Mouse (Mus musculus): Measurements from ENCODE around the gene Dedd2. TPM values are rescaled to one million over a fixed set of nuclear protein-coding genes. Genes with fewer than 3 reads are reported as not detected.
A peak's percentile ranks its signal among the peaks of the same experiment; 100 is the strongest.

The Dedd2 gene
- polyA plus RNA-seq, 1 experiment from 2014 or later = 11.5 TPM

- no peaks in the 10 kb centered on the region for H3K36me3 ChIP-seq
- peaks cover 54% of the 10 kb centered on the region for H3K27me3 ChIP-seq (ENCODE audit: low read depth, poor library complexity, severe bottlenecking)
- H3K4me1 ChIP-seq = peaks cover 60% of the 10 kb centered on the region
- DNase-seq (ENCODE audit: low spot score) = peak; percentile 64
- H3K27ac ChIP-seq = peak overlapping the region; percentile 90
- WGBS = 2% methylated on average over 17 of the region's 18 CpGs
- peak overlapping the region; percentile 43 for H3K4me3 ChIP-seq
- no peaks in the 10 kb centered on the region for H3K9me3 ChIP-seq (replicated peaks)
Observed at GRCm38 (mm10) chr7:25150151-25150663, 70.2 kb downstream of the Dedd2 start.

Small RNA genes within 50 kb of the gene (microRNA-seq; reads per million reads assigned to microRNA genes)
- not detected for gene Mir7048

Other genes starting within 250 kb of the Dedd2 start
- 57.5 and 57.8 TPM in 2 replicates for gene Rabac1, start 247.9 kb downstream of the Dedd2 start, polyA plus RNA-seq (2016; fragmentation: Nextera tagmentation; extraction: Ambion mirVana)
- gene Atp1a3, start 214.7 kb downstream of the Dedd2 start, polyA plus RNA-seq (2016; fragmentation: Nextera tagmentation; extraction: Ambion mirVana) = 0.05 and 0.15 TPM in 2 replicates
- 5.4 and 8.7 TPM in 2 replicates for gene Grik5, start 148.3 kb downstream of the Dedd2 start, polyA plus RNA-seq (2016; fragmentation: Nextera tagmentation; extraction: Ambion mirVana)
- 44.1 and 48.3 TPM in 2 replicates for gene Zfp574, start 148.0 kb downstream of the Dedd2 start, polyA plus RNA-seq (2016; fragmentation: Nextera tagmentation; extraction: Ambion mirVana)
- gene Pou2f2, start 40.9 kb downstream of the Dedd2 start, polyA plus RNA-seq (2016; fragmentation: Nextera tagmentation; extraction: Ambion mirVana) = 3.3 and 4.1 TPM in 2 replicates
- gene Zfp526, start 810 bp upstream of the Dedd2 start, polyA plus RNA-seq (2016; fragmentation: Nextera tagmentation; extraction: Ambion mirVana) = 3.1 and 3.3 TPM in 2 replicates
- gene Gsk3a, start 17.2 kb upstream of the Dedd2 start, polyA plus RNA-seq (2016; fragmentation: Nextera tagmentation; extraction: Ambion mirVana) = 11.7 and 12.0 TPM in 2 replicates
- 14.2 and 16.6 TPM in 2 replicates for gene Erf, start 30.1 kb upstream of the Dedd2 start, polyA plus RNA-seq (2016; fragmentation: Nextera tagmentation; extraction: Ambion mirVana)
- 21.4 and 25.2 TPM in 2 replicates for gene Cic, start 47.1 kb upstream of the Dedd2 start, polyA plus RNA-seq (2016; fragmentation: Nextera tagmentation; extraction: Ambion mirVana)
- 224 and 248 TPM in 2 replicates for gene Pafah1b3, start 77.4 kb upstream of the Dedd2 start, polyA plus RNA-seq (2016; fragmentation: Nextera tagmentation; extraction: Ambion mirVana)
- gene Prr19, start 80.8 kb upstream of the Dedd2 start, polyA plus RNA-seq (2016; fragmentation: Nextera tagmentation; extraction: Ambion mirVana) = 1.1 and 1.3 TPM in 2 replicates
- gene Tmem145, start 85.5 kb upstream of the Dedd2 start, polyA plus RNA-seq (2016; fragmentation: Nextera tagmentation; extraction: Ambion mirVana) = 0.14 and 0.38 TPM in 2 replicates
- 17.6 and 22.2 TPM in 2 replicates for gene Megf8, start 96.5 kb upstream of the Dedd2 start, polyA plus RNA-seq (2016; fragmentation: Nextera tagmentation; extraction: Ambion mirVana)
- gene Cnfn, start 149.1 kb upstream of the Dedd2 start, polyA plus RNA-seq (2016; fragmentation: Nextera tagmentation; extraction: Ambion mirVana) = not detected in 2 replicates
- 8.4 and 8.9 TPM in 2 replicates for gene Lipe, start 178.1 kb upstream of the Dedd2 start, polyA plus RNA-seq (2016; fragmentation: Nextera tagmentation; extraction: Ambion mirVana)
- gene Cxcl17, start 192.3 kb upstream of the Dedd2 start, polyA plus RNA-seq (2016; fragmentation: Nextera tagmentation; extraction: Ambion mirVana) = 0.54 and 0.91 TPM in 2 replicates

Data from limb, embryonic 10.5 days (tissue).